Mouse (Mus musculus) 3T3-L1 (cell line): Measurements from ENCODE around the gene Ap2a1.

Source experiments
- DNase-seq: peaks from one replicate; pipeline ENCODE4 v3.0.0-alpha.2; 2015; ENCODE audit warnings: low read depth, low spot score

Ap2a1 gene

DNA sequence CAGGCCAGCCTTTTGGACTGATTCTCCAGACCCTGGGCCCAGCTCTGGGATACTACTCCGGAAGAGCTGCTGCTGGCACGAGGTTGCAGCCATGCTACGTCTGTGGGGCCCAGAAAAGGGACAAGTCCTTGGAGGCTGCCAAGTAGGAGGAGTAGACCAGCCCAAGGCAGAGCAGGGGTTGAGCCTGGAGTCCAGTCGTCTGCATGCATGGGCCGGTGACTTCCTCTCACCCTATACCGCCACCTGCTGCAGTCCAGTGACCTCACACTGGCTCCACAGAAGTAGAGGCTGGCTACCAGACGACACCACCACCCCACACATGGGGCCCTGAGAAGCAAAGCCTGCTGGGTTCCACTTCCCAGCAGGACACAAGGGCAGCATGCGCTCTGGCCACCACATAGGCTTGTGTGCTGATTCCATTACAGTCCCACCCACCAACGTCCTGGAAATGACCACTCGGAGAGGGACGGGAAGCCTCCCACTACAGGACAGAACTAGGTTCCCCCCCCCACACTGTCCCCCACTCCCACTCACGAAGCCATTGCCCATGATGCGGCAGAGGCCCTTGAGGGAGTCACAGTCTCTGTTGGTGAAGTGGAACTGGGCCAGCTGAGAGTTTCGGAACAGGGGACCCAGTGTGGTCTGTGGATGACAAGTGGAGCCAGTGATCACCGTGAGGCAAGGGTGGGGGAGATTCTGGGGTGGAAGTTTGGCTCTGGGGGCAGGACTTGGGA lies 62.9 kb downstream of the Ap2a1 start:
- DNase-seq = peak; percentile 88

DNA sequence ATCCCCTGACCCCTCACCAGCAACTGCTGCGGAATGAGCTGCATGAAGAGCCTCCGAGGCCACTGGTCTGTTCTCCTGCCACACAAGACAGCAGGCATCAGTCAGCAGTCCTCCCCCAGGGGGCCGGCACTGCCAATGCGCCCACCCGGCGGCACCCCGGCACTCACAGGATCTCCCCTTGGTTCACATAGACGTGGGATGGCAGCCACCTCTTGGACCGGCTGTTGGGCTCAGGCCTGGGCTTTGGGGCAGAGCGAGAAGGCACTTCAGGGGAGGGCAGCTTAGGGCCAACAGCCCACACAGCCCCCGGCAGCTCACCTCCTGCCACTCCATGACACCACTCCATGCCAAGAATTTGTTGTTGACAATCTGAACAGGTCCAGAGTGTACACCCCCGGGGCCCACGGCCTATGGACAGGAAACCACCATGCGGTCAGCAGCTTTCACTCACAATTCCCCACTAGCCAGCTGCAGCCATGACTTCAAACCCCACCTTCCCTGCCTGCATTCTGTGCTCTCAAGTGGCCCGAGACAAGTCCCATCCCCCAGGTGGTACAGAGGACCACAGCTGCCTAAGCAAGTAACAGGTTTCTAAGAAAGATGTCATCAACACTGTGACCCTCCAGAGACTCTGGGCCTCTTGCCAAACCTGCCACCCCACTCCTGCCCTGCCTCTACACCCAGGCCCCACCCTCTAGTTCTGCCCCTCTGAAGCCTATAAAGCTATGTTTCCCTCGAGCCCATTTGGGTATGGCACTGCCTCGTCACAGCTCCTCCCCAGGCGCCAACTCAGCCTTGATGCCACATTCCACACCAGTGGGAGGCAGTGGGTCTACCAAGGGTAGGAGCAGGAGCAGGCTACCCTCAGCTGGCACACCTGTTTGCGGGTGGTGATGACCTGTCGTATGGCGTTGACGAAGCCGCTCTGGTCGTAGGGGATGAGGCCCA lies 64.4 kb downstream of the Ap2a1 start:
- DNase-seq = no peak

DNA sequence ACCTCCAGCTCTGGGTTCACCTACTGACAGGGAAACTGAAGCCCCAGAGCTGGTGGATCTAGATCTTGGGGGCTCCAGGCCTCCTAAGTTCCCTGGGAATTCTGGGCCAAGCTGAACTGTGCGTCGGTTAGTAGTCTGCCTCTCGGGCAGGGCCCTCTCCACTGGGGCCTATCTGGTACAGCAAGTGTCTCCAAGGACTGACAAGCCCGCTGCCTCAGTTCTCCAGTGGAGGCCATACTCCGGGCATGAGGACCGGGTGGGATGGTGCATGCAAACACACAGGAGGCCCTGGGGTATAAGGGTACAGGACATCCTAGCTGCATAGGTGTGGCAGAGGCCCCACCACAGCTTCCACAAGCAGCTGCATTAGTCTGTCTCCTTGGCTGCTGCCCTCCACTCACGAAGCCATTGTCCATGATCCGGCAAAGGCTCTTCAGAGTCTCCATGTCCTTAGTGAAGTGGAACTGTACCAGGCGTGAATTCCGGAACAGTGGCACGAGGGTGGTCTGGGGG lies 65.3 kb downstream of the Ap2a1 start:
- no peak for DNase-seq

DNA sequence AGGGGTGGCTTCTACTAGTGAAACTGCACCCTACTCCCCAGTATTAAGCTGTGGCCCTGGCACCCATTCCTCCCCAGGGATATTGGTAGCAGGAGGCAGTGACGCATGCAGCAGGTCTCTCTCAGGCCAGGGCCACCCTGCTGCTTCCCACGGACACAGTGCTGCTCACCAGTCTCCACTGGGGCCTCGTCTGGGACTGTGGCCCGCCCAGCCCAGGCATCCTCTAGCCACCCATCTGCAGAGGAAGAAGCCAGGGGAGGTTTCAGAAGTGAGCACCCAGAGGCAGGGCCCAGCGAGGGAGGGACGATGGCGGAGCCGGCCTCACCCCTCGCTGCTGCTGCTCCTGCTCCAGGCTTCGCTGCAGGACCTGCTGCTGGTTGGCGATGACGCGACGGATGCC lies 66.1 kb downstream of the Ap2a1 start:
- DNase-seq = no peak

DNA sequence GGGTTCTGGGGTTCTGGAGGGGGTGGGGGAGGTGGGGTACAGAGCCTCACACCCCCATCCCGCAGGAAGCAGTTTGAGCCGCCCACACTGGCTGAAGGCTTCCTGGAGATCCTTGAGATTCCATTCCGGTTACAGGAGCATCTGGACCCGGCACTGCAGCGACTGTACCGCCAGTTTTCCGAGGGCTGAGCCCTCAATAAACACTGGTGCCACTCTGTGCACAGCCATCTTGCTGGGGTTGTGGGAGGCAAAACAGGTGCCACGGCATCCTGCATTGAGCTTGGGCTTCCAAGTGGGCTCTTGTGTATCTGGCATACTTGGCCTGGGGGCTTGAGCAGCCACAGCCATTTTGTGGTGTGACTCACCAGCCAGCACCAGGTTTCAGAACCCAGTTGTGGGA lies 66.9 kb downstream of the Ap2a1 start:
- no peak for DNase-seq

DNA sequence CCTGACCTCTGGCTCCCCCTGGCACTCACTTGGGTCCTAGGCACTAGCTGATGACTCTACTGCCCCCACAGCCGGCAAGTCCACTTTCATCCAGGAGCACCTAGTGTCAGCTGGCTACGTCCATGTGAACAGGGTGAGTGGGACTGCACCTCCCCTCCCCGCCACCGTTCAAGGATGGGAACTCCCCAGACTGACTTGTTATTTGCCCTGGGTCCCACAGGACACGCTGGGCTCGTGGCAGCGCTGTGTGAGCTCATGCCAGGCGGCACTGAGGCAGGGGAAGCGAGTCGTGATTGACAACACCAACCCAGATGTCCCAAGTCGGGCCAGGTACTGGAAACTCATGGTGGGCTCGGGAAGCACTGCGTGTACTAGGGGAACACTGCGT lies 67.9 kb downstream of the Ap2a1 start:
- no peak for DNase-seq

DNA sequence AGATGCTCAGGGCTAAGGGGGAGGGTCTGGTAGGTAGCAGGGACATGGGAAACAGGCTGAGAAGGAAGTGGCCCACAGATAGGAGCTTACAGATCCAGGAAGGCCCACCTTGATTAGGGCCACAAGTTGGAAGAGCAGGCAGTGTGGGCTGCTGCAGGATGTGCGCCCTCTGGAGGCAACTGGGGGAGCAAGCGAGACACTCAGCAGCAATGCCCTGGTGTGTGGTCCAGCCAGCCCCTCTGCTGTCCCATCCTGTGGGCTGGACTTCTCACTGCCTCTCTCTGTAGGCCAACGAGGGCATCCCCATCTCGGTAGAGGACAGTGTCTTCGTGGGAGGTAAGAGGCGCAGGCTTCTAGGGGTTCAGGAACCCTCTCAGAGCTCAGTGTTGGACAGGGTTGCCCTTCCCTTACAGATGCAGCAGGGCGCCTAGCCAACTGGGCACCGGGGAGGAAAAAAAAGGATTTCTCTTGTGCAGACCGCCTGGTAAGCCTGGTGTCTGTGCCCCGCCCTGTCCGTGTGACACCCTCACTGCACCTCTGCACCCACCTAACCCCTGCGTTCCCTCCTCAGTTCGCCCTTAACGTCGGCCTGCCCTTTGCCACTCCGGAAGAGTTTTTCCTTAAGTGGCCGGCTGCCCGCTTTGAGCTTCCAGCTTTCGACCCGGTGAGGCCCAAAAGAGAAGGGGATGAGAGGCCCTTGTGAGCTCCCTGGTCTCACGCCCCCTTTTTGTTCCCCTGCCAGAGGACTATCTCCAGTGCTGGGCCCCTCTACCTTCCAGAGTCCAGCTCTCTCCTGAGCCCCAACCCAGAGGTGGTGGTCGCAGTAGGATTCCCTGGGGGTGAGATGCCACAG lies 68.5 kb downstream of the Ap2a1 start:
- DNase-seq = peak; percentile 71

DNA sequence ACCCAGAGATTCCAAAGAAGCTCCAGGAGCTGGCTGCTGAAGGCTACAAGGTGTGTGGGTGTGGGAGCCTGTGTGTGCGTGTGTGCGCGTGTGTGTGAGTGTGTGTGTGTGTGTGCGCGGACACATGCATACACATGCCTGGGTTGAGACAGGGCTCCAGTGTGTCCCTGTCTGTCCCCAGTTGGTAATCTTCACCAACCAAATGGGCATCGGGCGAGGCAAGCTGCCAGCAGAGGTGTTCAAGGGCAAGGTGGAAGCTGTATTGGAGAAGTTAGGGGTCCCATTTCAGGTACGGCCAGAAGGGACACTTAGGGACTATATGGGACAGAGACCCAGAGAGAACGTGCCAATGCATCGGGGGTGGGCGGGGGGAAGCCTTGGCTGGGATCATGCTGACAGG lies 69.4 kb downstream of the Ap2a1 start:
- no peak for DNase-seq

DNA sequence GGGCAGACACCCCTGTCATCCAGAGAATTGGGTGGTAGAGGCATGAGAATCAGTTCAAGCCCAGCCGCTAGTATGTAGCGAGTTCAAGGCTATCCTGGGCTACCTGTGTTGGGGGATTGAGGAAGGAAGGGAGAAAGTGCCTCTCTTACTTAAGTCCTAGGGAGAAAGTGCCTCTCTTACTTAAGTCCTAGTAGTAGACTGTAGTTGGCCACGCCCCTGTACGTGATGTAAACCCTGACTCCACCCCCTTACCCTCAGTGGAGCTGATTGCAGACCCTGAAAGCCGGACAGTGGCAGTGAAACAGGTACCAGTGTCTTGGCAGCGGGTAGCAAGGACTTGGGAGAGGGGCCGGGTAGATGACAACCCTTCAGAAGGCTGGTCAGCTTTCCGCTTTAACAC lies 71.4 kb downstream of the Ap2a1 start:
- DNase-seq = peak; percentile 76

DNA sequence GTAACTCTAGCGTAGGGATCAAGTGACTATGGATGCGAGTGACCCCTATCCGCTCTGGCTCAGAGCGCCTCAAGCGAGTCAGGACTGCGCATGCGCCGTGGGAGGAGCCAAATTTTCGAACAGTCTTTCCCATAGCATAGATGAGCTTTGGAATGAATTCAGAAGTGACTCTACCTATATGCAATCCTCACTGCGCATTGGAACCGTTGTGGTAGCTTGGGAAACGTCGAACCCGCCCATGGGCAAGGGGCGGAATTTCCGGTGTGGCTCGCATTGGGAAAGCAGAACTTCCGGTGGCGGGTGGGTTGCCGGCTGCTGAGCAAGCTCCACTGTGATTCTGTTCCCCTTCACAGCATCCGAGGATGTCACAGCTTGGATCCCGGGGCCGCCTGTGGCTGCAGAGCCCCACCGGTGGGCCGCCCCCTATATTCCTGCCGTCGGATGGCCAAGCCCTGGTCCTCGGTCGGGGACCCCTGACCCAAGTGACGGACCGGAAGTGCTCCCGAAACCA lies 72.2 kb downstream of the Ap2a1 start, which contains the start of gene Pnkp:
Gene Pnkp, plus strand, starts transcription at position 98 of the 511 bp plus-strand sequence.
- peak; percentile 95 for DNase-seq

DNA sequence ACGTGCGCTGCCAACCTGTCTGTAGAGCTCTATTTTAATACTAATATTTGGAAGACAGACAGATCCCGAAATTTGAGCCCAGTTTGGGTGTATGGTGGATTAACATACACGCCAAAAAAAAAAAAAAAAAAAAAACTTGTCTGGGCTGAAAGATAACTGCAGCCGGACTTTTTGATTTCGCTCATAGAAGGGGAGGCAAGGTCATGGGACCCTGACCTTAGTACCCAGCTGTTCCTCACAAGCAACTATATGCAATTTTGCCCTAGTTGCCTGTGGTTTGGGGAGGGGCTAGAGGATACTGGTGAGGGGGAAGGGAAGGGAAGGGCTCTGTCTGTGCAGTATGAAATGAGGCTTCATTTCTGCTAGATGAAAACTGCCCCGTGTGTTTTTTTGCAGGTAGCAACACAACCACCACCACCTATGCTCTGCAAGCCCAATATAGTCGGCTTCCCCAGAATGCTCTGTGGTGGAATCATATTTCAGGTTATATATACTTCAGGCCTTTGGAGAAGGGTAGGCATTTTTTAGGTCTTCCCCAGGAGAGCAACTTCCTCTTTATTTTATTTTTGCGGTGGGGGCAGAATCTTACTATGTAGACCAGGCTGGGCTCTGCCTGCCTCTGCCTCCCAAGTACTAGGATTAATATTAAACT lies 72.9 kb downstream of the Ap2a1 start:
- peak; percentile 23 for DNase-seq

DNA sequence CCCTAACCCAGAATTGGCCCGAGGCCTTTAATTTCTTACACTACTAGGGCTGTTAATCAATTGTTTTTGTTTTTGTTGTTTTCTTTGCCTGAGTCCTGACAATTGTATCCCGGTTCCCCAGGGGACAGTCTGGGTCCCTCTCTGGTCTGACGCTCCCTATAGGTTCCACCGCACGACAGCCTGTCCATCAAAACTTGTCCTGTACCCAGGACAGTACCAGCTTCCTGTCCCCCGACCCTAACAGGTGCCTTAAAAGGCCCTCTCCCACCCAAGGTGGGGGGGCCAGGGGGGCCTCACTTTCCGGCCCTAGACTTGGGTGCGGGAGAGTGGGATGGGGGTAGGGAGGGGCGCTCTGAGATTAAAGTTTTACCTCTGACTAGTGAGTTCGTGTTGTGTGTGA lies 74.3 kb downstream of the Ap2a1 start:
- no peak for DNase-seq

DNA sequence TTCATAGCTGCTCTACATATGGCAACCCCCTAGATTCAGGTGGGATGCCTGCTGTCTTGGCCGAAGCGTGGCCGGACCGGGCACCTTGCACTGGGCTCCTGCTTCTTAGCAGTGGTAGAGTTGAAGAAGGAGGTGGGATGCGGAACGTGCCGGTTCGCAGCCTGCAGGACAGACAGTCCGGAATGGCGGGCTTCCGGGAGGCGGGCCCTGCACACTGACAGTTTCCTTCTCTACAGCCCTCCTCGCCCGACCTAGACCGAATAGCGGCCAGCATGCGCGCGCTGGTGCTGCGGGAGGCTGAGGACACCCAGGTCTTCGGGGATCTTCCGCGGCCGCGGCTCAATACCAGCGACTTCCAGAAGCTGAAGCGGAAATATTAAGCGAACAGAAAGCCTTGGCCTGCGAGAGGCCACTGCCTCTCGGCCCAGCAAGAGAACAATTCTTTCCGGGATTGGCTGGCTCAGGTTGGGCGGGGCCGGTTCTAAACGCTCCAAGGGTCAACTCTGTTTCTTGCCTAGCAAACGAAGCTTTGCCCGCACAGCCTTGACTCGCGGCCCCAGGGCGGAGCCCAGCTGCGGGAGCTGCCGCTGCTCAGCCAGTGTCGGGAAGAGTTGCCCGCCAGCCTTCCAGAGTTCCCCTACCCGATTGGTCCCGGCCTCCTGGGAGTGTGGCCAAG lies 74.8 kb downstream of the Ap2a1 start:
- peak; percentile 45 for DNase-seq

DNA sequence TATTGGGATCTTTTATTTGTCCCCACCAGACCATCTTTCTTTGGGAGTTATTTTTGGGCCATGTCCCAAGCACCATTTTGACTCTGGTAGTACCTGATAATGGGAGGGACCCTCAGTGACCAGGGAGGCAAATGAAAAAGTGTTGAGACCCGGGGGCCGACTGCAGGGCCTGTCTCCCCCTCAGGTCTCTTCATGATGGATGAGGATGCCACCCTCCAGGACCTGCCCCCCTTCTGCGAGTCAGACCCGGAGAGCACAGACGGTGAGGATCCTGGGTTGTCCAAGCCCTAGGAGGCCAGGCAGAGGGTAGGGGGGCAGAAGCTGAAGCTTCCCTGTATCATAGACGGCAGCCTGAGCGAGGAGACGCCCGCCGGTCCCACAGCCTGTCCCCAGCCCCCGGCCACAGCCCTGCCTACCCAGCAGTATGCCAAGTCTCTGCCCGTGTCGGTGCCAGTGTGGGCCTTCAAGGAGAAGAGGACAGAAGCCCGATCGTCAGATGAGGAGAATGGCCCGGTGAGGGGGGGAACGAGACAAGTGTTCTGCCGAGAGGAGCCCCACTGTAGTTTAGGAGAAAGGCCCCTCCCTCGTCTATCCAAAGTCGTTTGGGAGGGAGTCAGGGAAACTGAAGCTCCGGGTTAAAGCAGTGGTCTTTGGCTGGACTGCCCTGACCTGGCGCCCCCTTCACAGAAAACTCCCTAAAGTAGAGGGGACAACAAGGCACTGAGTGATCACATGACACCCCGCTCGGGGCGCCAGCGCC lies 75.5 kb downstream of the Ap2a1 start:
- no peak for DNase-seq

DNA sequence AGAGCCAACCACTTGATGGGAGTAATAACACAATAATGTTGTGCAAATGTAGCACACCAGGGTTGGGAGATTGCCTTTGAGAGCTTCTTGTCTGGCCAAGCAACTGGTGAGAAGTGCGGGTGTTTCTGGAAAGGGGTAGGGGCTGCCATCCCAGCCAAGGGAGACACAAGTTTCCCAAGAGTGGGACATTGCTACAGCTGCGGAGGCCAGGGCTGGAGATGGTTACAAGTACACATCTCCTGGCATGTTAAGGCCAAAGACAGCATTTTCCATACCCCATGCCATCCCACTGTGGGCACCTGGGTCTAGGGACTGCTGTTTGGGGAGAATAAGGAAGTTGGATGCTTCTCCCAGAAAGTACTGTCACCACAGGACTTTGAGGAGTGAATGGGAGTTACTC lies 76.2 kb downstream of the Ap2a1 start:
- DNase-seq = no peak

DNA sequence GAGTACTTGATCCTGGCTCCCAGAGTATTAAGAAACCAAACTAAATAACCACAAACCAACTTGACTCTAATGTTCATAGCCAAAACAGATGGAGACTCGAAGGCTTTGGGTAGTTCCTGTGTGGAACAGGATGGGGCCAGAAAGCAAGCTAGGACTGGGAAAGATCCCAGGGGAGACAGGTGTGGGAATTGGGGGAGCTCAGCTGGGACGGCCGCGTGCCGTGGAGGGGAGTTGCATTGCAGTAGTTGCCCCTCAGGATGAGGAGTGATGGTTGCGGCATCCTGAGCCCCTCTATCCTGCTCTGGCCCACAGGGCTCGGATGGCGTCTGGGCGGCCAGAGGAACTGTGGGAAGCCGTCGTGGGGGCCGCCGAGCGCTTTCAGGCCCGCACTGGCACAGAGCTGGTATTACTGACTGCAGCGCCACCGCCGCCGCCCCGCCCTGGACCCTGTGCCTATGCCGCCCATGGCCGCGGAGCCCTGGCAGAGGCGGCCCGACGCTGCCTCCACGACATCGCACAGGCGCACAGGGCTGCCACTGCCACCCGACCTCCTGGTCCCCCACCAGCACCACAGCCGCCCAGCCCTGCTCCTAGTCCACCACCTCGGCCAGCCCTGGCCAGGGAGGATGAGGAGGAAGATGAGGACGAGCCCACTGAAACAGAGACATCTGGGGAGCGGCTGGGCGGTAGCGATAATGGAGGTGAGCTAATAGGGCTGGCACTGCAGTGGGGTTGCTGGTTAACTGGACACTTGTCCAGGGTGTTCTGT lies 76.9 kb downstream of the Ap2a1 start:
- DNase-seq = no peak

DNA sequence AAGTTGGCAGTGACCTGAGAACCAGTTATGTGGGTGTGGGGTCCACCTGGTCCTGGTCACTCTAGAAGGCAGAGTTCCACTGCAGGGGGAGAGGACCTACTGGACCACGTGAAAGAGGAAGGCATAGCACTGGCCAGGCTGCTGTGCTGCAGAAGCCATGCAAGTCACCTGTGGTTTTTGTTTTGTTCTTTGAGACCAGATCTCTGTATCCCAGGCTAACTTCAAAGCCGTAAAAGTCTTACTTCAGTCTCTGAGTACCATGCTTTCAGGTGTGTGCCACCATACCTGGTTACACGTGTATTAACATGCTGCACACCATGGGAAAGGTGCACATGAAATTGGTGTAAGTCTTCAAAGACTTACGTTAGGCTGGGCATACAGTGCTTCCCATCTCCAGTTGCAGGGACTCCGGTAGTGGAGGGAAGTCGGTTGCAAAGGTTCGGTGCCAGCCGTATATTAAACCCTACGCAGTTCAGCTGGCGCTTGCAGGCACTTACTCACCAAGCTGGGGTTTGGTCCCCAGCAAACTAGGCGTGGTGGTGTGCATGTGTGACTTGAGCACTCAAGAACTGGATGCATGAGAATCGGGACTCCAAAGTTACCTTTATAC lies 77.6 kb downstream of the Ap2a1 start:
- DNase-seq = no peak
